Mouse (Mus musculus) adrenal gland, postnatal 14 days (tissue): ENCODE measurements at regions not wholly inside any gene's neighbourhood (a gene's known extent, or its start where the extent isn't known, plus 50 kb on each side); places are given as distances from the start of the nearest gene placed in this dataset.

Source experiments
- DNase-seq: peaks from one replicate; pipeline ENCODE4 v3.0.0; 2021; ENCODE audit warnings: mixed read lengths
- microRNA-seq, 2 experiments: library from miRNA; unstranded; fragments of <30 nt; microRNA quantifications; one replicate each; pipeline ENCODE4 v1.2.0; 2021

GRCm38 (mm10) chr9:41216248-41216647, 54.8 kb upstream of the Ubash3b start:
- DNase-seq = no peak

- no peak for DNase-seq
Measured at GRCm38 (mm10) chr9:41215026-41215425, 53.5 kb upstream of the Ubash3b start.

DNA sequence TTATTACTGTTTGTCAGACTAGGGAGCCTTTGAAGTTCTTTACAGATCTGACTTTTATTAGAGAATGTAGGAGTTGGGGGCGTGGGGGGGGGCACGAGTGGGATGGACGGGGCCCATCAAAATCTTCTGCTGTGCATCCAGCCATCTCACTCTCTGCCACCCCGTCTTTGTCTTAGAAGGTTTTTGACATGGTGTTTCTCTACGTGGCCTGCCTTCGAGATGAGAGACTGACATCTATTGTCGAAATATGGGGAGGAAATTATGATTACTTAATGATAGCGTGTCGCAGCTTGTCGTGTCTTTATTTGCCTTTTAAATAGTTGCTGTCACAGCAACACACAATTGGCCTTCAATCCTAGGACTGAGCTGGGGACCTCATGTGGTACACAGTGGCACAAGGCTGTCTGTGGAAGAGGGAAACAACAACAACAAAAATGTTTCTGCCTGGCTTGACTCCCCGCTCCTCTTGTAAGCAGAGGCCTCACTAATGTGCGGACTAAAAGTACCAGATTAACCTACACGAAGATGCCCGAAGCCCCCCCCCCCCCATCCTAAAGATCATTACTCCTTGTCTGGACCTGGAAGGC, 51.5 kb upstream of the Ubash3b start:
- no peak for DNase-seq

DNA sequence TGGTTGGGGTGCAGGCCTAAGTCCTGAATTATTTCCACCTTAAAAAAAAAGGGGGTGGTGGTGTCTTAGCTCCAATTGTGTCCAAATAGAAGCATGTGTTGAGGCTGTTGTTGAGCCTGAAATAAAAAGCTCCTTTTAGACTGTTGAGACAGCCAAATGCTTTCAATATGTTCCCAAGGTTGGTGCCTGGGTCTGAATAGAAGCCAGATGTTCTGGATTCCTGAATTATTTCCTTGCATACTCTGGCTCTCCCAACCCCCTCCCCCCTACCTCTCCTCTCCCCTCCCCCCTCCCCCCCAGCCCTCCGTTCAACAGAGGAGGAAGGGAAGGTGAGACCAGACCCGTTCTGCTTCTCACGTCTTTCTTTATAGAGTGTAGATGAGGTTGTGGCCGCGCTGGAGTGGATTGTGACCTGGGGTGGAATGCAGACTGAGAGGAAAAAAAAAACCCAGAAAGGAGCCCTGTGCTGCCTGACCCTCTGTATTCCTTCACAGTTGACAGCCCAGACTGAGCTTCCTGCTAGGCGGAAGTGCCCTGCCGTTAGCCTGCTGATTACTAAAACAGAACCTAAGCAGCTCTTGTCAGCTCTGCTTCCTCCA, 50.9 kb upstream of the Ubash3b start:
- peak; percentile 29 for DNase-seq

- no peak for DNase-seq
Measured at GRCm38 (mm10) chr9:41211865-41212302, 50.4 kb upstream of the Ubash3b start.

Small RNA genes in the stretch of these regions (microRNA-seq; reads per million reads assigned to microRNA genes)
- gene Mir100 (4,192 to 5,888 reads per million in 2 experiments), gene Mir125b-1 (330 to 478 reads per million in 2 experiments), gene Mirlet7a-2 (234 to 272 reads per million in 2 experiments)
